Mouse (Mus musculus) embryonic fibroblast, embryonic 13.5 days (primary cell): Measurements from ENCODE around the gene Tenm2.

ENCODE experiments used
- CTCF ChIP-seq: IDR thresholded peaks from 2 replicates; pipeline ENCODE4 v1.5.1; 2011; ENCODE audit warnings: mild to moderate bottlenecking, control low read depth, low read length, moderate library complexity, borderline replicate concordance; ENCODE audit not compliant: insufficient read depth
- POLR2A ChIP-seq: IDR thresholded peaks from 2 replicates; pipeline ENCODE4 v1.6.1; 2011; ENCODE audit warnings: low read depth, mild to moderate bottlenecking, control low read depth, low read length, moderate library complexity

- TF ChIP-seq CTCF (no peak), POLR2A (no peak)
Observed at GRCm38 (mm10) chr11:36727800-36728199, 508.0 kb downstream of the Tenm2 start.
